Mouse (Mus musculus) cortical plate, adult 2 months (tissue): ENCODE measurements around the gene Tmem273.

ENCODE experiments used
- CTCF ChIP-seq: fragments of 200-500 bp; IDR thresholded peaks from 2 replicates; pipeline ENCODE4 v1.5.1; 2011; ENCODE audit warnings: mild to moderate bottlenecking, control low read depth, low read length; ENCODE audit not compliant: insufficient read depth; ENCODE audit errors: extremely low read depth
- POLR2A ChIP-seq: fragments of 200-500 bp; IDR thresholded peaks from 2 replicates; pipeline ENCODE4 v1.6.1; 2011; ENCODE audit warnings: mild to moderate bottlenecking, low read length, control low read depth; ENCODE audit not compliant: insufficient read depth; ENCODE audit errors: extremely low read depth

DNA sequence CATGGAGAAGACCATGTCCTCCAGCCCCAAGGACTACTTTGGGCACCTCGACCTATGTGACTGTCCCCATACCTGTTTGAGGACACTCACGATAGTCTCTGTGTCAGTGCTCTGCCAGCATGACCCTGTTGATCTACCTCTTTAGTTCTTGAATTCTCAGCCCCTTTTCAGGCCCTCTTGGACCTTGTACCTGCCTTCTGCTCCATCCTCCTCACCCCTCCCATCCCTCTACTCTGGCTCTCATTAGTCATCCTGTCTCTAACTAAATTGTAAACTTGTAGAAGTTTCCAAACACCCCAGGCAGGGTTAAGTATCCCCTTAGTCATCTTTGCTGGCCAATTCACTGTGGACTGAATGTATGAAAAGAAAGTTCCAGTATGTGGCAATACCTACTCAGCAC, 12.0 kb downstream of the Tmem273 start:
- TF ChIP-seq CTCF (no peak), POLR2A (no peak)
